Mouse (Mus musculus) limb, embryonic 12.5 days (tissue): Measurements from ENCODE around the gene Def6. TPM values are rescaled to one million over a fixed set of nuclear protein-coding genes. Genes with fewer than 3 reads are reported as not detected.

Experiments used
- ATAC-seq: fragments of 200-750 bp; cut with Nextera tagmentation; 2 replicates; pipeline ENCODE4 v1.8.0; 2017; ENCODE audit warnings: low read depth, moderate TSS enrichment; ENCODE audit not compliant: insufficient number of reproducible peaks, insufficient read depth, low FRiP score, low TSS enrichment
- H3K27ac ChIP-seq: fragments of 300-500 bp; sonication (generic); 2 replicates; pipeline ENCODE4 v1.5.1; 2016; ENCODE audit warnings: mild to moderate bottlenecking, moderate library complexity
- H3K27me3 ChIP-seq: fragments of 300-500 bp; sonication (generic); 2 replicates; pipeline ENCODE4 v1.6.1; 2016; ENCODE audit warnings: mild to moderate bottlenecking, moderate library complexity
- H3K36me3 ChIP-seq: fragments of 300-500 bp; sonication (generic); 2 replicates; pipeline ENCODE4 v1.6.1; 2016; ENCODE audit warnings: mild to moderate bottlenecking, moderate library complexity
- H3K4me1 ChIP-seq: fragments of 300-500 bp; sonication (generic); replicated peaks from 2 replicates; pipeline ENCODE4 v1.6.1; 2016
- H3K4me2 ChIP-seq: fragments of 300-500 bp; sonication (generic); 2 replicates; pipeline ENCODE4 v1.6.1; 2016; ENCODE audit warnings: mild to moderate bottlenecking, moderate library complexity
- H3K4me3 ChIP-seq: fragments of 300-500 bp; sonication (generic); replicated peaks from 2 replicates; pipeline ENCODE4 v1.5.1; 2016; ENCODE audit warnings: mild to moderate bottlenecking
- H3K9ac ChIP-seq: fragments of 300-500 bp; sonication (generic); replicated peaks from 2 replicates; pipeline ENCODE4 v1.6.1; 2016; ENCODE audit warnings: mild to moderate bottlenecking, moderate library complexity
- H3K9me3 ChIP-seq: fragments of 300-500 bp; sonication (generic); 2 replicates; pipeline ENCODE4 v1.6.1; 2016; ENCODE audit warnings: mild to moderate bottlenecking, moderate library complexity
- WGBS: fragments of 180-500 bp; shearing (Covaris S2); methylation state at CpG from one replicate; pipeline ENCODE4 v1.1.7; 2016; 5-methylcytosine and 5-hydroxymethylcytosine counted together
- polyA plus RNA-seq: library from polyadenylated mRNA; unstranded; fragments of >200 nt; fragmentation: Nextera tagmentation; extraction: Ambion mirVana; gene quantifications from 2 replicates; pipeline ENCODE4 v1.2.1, GENCODE M21; 2016

Def6 gene
- polyA plus RNA-seq, 1 experiment from 2014 or later, result 12.8 TPM

- Histone ChIP-seq H3K9ac (no peak overlapping the region), H3K36me3 (no peaks in the 10 kb centered on the region; the same call in 1 of the 2 replicates), H3K27me3 (no peaks in the 10 kb centered on the region; the same call in 1 of the 2 replicates), H3K4me1 (peaks cover 51% of the 10 kb centered on the region), H3K9me3 (no peaks in the 10 kb centered on the region), H3K4me2 (no peak overlapping the region), H3K4me3 (no peak overlapping the region), H3K27ac (no peak overlapping the region)
- 84% methylated on average over 14 of the region's 14 CpGs for WGBS
- ATAC-seq, result no peak
Measured at GRCm38 (mm10) chr17:28277226-28277625, 69.6 kb downstream of the Def6 start.

DNA sequence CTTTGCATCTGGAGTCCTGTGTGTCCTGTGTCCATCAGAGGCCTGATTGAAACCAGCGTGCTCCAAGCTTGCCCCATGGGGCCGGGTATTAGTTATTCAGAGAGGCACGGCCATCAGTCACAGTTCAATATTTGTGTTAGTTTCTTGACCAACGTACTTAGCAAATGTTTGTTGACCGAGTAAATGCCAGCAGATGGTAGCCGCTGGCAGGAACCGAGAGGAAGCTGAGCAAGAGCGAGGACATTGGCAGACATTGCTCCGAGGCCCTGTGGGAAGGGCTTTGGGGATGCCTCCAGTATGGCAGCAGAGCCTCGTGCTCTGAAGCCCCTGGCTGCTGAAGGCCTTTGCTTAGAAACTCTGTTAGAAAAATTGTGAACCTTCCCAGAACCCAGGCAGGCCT, 70.1 kb downstream of the Def6 start:
- no peak overlapping the region for H3K9ac ChIP-seq
- ATAC-seq, result no peak
- H3K36me3 ChIP-seq, result no peaks in the 10 kb centered on the region; the same call in 1 of the 2 replicates
- H3K4me2 ChIP-seq, result no peak overlapping the region
- no peak overlapping the region for H3K4me3 ChIP-seq
- no peaks in the 10 kb centered on the region for H3K9me3 ChIP-seq
- H3K27me3 ChIP-seq, result no peaks in the 10 kb centered on the region; the same call in 1 of the 2 replicates
- WGBS, result 80% methylated on average over 10 of the region's 10 CpGs
- no peak overlapping the region for H3K27ac ChIP-seq
- peaks cover 49% of the 10 kb centered on the region for H3K4me1 ChIP-seq

DNA sequence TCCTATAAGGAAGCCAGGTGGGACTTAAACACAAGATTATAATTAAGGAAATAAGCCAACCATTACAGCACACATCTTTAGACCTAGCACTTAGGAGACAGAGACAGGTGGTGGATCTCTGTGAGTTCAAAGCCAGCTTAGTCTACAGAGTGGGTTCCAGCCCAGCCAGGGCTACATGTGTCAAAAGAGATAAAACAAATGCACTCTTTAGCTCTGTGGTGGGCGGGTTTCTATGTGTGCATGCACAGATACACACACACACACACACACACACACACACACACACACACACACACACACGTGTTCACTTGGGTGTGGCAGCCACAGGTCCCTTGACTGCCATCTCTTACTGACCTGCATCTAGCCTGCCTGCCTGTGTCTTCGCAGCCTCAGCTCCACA, 70.6 kb downstream of the Def6 start:
- peaks cover 52% of the 10 kb centered on the region for H3K4me1 ChIP-seq

More for the DNA sequence above, 70.6 kb downstream of the Def6 start:
- Histone ChIP-seq H3K4me3 (no peak overlapping the region), H3K9me3 (no peaks in the 10 kb centered on the region), H3K4me2 (no peak overlapping the region), H3K9ac (no peak overlapping the region), H3K27me3 (no peaks in the 10 kb centered on the region; the same call in 1 of the 2 replicates), H3K27ac (no peak overlapping the region; the same call in 1 of the 2 replicates), H3K36me3 (no peaks in the 10 kb centered on the region; the same call in 1 of the 2 replicates)
- 90% methylated on average over 3 of the region's 3 CpGs for WGBS
- no peak for ATAC-seq

Other genes starting within 250 kb of the Def6 start
- 1.2 and 1.4 TPM in 2 replicates for gene Tcp11, start 127.1 kb upstream of the Def6 start, polyA plus RNA-seq
- 8.7 and 12.0 TPM in 2 replicates for gene Scube3, start 65.6 kb upstream of the Def6 start, polyA plus RNA-seq
- gene Zfp523, start 30.6 kb upstream of the Def6 start, polyA plus RNA-seq, result 51.9 and 54.9 TPM in 2 replicates
- 3.2 and 3.5 TPM in 2 replicates for gene Ppard, start 24.9 kb downstream of the Def6 start, polyA plus RNA-seq
- 36.5 and 44.5 TPM in 2 replicates for gene Fance, start 105.7 kb downstream of the Def6 start, polyA plus RNA-seq
- gene Rpl10a, start 120.7 kb downstream of the Def6 start, polyA plus RNA-seq, result 535 and 537 TPM in 2 replicates
- 11.3 and 13.2 TPM in 2 replicates for gene Tead3, start 143.0 kb downstream of the Def6 start, polyA plus RNA-seq
- gene Tulp1, start 157.4 kb downstream of the Def6 start, polyA plus RNA-seq, result 6.3 and 8.6 TPM in 2 replicates